Mouse (Mus musculus) cortical plate, adult 2 months (tissue): ENCODE measurements around the gene Cdk15.

Experiments used
- CTCF ChIP-seq: fragments of 200-500 bp; IDR thresholded peaks from 2 replicates; pipeline ENCODE4 v1.5.1; 2011; ENCODE audit warnings: mild to moderate bottlenecking, control low read depth, low read length; ENCODE audit not compliant: insufficient read depth; ENCODE audit errors: extremely low read depth
- POLR2A ChIP-seq: fragments of 200-500 bp; IDR thresholded peaks from 2 replicates; pipeline ENCODE4 v1.6.1; 2011; ENCODE audit warnings: mild to moderate bottlenecking, low read length, control low read depth; ENCODE audit not compliant: insufficient read depth; ENCODE audit errors: extremely low read depth

- TF ChIP-seq CTCF (no peak), POLR2A (no peak)
Observed at GRCm38 (mm10) chr1:59285880-59286279, 29.2 kb downstream of the Cdk15 start.
